Mouse (Mus musculus): ENCODE results near the gene Epn3. TPM values are rescaled to one million over a fixed set of nuclear protein-coding genes. Genes with fewer than 3 reads are reported as not detected.

The Epn3 gene
- total RNA-seq, 2 experiments from 2014 or later: not detected

DNA sequence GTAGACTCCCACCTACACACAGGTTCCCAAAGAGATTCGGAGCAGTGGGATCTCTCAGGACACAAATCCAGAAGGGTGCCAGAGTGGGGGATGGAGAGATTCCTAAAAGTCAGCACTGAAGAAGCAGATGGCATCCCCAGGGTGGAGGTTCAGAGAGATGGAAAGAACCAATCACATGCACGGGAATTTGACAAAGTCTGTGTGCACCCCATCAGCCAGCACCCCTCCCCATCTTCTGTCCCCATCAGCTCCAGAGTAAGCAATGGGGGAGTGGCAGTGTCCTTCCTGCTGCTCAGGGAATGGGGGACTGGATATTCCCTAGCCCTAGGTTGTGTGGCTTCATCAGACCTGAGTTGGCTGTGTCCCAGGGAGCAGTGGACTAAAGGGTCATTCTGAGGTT, 739 bp downstream of the Epn3 start:
- no peak for ATAC-seq (replicated peaks; ENCODE audit: low FRiP score, low TSS enrichment, poor library complexity, severe bottlenecking)

DNA sequence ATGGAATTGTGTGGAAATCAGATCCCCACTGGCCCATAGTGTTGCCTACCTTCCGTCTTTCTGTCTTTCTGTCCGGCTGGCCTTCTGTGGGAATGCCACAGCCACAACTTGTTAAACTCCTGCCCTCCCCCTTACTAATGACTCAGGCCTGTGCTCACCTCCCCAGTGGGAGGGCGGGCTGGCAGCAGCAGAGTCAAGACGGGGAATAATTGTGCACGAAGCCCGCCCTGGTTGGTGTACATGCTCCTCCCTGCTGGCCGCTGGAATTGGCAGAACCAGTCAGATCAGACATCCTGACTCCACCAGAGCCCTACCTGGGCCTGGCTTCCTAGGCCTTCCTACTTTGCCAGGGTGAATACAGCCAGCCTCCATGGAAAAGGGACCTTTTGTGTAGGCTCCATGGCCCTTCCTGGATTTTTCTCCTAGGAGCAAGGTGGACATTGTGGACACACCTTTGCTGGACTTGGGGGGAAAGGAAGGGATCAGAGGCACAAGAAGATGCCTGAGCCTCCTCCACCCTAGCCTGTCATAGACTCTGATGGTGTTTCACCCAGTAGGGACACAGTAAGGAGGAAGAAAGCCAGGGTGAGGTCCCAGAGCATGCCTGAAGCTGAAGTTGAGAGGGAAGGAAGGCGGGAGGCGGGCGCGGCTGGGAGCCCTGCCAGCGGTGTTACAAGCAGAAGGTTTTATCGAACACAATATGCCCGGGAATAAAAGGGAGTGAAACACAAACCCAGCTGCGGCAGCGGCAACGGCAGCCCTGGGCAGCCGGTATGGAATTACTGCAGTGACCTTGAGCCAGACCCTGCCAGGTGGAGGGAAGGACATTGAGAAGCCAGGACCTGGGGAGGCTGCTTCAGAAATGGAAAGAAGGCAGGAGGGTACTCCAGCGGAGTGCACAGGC, 1.4 kb downstream of the Epn3 start:
- no peak for ATAC-seq (replicated peaks; ENCODE audit: low FRiP score, low TSS enrichment, poor library complexity, severe bottlenecking)

DNA sequence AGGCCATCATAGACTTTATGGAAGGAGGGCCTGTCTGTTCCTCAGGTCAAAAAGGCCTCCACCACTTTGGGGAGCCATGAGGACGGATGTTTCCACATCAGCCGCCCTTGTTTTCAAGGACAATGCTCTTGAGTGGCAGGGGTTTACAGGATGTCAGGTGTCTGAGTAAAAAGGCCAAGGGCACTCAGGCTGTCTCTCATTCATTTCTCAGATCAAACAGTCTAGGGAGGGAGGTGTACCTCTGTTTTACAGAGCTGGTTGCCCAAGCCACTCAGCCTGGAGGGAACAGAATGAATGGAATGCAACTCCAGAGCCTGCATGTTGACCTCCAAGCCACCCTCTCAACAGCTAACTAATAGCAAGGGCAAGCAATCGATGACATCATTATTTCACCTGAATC, 4.4 kb downstream of the Epn3 start:
- no peak for ATAC-seq (replicated peaks; ENCODE audit: low FRiP score, low TSS enrichment, poor library complexity, severe bottlenecking)

DNA sequence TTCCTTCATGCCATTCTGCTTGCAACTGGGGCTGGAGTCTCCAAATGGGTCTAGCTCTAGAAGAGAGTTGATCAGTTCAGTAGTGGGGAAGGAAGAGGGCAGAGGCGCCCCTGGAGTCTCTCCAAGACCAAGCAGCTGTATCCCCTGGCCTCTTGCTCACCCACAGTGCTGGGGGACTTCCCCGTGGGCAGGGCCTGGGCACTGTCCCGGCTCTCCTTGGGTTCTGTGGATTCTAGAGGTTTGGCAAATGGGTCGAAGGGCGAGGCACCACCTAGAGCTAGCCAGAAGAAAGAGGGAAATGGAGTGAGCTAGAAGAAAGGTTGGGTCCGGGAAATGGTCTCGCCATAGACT, 8.1 kb downstream of the Epn3 start:
- no peak for ATAC-seq (replicated peaks; ENCODE audit: low FRiP score, low TSS enrichment, poor library complexity, severe bottlenecking)

- ATAC-seq (replicated peaks; ENCODE audit: low FRiP score, low TSS enrichment, poor library complexity, severe bottlenecking): no peak
Observed at GRCm38 (mm10) chr11:94491035-94491748, 8.6 kb downstream of the Epn3 start.

DNA sequence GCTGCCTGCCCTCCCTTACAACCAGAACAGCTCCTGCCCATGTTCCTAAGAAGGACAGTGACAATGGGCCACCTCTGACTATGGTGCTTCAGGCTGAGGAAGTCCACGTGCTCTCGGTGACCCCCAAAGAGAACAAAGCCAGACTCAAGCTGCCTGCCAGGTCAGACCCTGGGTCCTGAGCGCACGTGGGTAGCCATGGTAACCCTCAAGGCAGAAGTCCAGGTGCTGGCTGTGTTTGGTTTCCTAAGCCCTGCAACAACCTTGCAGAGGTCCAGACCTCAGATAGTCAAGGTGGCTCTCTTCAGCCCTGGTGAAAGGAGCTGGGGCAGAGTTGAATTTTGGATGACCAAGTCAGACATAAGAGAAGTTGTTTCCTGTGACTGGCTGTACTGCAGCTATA, 10.0 kb downstream of the Epn3 start:
- ATAC-seq (replicated peaks; ENCODE audit: low FRiP score, low TSS enrichment, poor library complexity, severe bottlenecking): no peak

- no peak for ATAC-seq (replicated peaks; ENCODE audit: low FRiP score, low TSS enrichment, poor library complexity, severe bottlenecking)
Observed at GRCm38 (mm10) chr11:94488767-94489533, 10.8 kb downstream of the Epn3 start.

DNA sequence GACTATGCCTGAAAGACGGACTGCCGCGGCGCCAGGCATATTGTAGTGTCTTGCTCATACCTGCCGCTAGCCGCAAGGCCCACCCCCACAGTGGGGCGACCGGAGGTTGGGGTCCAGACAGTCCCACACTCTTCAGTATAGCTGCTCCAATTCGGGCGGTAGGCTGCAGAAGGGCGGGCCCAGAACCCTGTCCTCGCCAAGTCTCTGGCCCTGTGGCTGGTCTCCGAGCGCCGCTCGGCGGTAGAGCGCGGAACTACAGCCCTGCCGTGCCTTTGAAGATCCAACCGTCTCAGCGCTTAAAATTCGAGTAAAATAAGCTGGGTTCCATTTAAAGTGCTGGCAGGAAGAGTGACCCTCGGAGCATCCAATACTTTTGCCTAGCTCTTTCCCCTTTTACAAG, 13.8 kb downstream of the Epn3 start, which contains the start of gene Spata20:
Gene Spata20 (minus strand): TSS at position 179 of the 400 bp plus-strand sequence.
- ATAC-seq (replicated peaks; ENCODE audit: low FRiP score, low TSS enrichment, poor library complexity, severe bottlenecking): peak; percentile 78

GRCm38 (mm10) chr11:94485223-94485622, 14.6 kb downstream of the Epn3 start:
- no peak for ATAC-seq (replicated peaks; ENCODE audit: low FRiP score, low TSS enrichment, poor library complexity, severe bottlenecking)

DNA sequence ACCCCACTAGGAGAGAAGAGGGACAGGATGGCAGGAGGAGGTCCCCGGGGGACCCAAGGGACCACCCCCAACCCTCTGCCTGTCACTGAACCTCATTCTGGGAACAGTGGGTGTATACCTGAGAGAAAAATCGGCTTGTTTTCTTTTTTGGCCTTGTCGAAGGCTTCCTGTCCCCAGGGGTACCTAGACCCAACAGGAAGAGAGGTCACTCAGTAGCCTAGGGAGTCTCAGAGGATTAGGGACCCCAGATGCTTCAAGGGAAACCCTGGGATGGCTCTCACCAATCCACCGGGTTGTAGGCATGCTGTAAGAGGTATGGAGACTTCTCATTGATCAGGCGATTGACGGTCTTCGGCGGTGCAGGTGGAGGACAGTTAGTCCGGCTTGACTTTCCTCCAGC, 15.1 kb downstream of the Epn3 start:
- no peak for ATAC-seq (replicated peaks; ENCODE audit: low FRiP score, low TSS enrichment, poor library complexity, severe bottlenecking)

- ATAC-seq (replicated peaks; ENCODE audit: low FRiP score, low TSS enrichment, poor library complexity, severe bottlenecking): no peak
Observed at GRCm38 (mm10) chr11:94483921-94484320, 15.9 kb downstream of the Epn3 start.

DNA sequence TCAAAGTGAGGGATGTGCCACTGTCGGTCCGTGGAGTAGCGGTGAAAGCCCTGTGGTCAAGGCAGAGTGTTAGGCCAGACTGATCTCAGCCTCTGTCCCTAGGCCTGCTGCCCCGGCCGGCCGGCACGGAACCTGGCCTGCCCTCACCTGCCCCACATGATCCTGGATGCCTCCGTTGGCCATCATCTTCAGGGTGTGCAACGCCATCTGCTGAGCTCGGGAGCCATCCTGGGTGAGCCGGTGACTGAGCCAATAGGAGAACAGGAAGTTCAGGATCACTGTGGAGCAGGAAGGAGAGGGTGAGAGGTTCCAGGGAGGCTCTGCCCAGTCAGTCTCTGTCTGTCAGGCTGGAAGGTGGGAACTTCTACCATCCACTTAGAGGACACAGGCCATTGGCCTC, 16.3 kb downstream of the Epn3 start:
- no peak for ATAC-seq (replicated peaks; ENCODE audit: low FRiP score, low TSS enrichment, poor library complexity, severe bottlenecking)

- ATAC-seq (replicated peaks; ENCODE audit: low FRiP score, low TSS enrichment, poor library complexity, severe bottlenecking): no peak
Observed at GRCm38 (mm10) chr11:94482738-94483137, 17.0 kb downstream of the Epn3 start.

GRCm38 (mm10) chr11:94481963-94482362, 17.8 kb downstream of the Epn3 start:
- no peak for ATAC-seq (replicated peaks; ENCODE audit: low FRiP score, low TSS enrichment, poor library complexity, severe bottlenecking)

DNA sequence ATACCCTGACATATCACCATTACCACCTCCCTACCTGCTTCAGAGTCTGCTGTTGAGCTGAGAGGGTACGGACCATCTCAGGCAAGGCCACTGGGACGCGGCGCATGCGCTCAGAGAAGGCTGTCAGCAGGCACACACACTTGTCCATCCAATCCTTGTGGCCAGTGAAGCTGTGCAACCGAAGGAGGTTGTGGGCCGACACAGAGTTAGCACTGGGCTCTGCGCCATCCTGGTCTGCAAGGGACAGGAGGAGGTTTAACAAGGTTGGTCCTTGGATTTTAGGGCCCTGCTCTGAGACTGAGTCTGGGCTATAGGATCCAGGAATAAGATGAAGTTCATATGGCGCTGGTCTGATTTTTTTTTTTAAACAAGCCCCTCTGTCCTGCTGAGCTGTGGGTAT, 19.4 kb downstream of the Epn3 start:
- no peak for ATAC-seq (replicated peaks; ENCODE audit: low FRiP score, low TSS enrichment, poor library complexity, severe bottlenecking)

DNA sequence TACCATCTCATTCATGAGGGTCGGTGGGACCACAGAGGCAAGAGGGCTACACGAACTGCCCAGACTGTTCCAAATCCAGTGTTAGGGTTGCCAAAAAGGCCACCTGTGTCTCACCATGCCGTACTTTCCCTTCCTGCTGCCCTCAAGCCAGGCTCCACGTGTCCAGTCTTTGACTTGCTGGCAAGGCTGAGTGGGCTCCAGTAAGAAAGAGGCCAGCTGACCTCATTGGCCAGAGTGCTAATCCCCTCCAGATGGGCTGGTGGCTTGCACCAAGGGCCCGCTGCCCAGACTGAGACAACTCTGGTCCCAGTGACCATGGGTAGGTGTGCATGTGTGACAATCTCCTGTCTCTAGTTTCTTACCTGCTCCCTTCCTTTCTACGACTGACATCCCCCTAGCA, 22.1 kb downstream of the Epn3 start:
- no peak for ATAC-seq (replicated peaks; ENCODE audit: low FRiP score, low TSS enrichment, poor library complexity, severe bottlenecking)

DNA sequence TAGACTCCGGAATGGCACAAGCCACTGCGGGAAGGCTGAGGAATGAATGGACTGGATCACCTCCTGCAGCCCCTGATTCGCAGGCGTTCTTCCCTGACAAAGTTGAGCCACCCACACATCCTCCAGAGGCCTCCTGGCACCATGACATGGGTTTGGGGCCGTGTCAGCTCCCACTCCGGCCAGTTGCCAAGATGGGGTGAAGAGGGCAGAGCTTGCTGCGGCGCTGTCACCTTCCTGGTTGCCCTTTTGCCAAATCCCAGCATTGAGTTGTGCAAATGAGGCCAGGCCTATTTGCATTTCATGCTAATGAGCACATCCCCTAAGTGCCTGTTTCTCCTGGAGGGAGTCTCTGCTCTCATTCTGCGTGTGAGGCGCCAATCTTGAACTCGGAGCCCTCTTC, 24.1 kb downstream of the Epn3 start:
- no peak for ATAC-seq (replicated peaks; ENCODE audit: low FRiP score, low TSS enrichment, poor library complexity, severe bottlenecking)

DNA sequence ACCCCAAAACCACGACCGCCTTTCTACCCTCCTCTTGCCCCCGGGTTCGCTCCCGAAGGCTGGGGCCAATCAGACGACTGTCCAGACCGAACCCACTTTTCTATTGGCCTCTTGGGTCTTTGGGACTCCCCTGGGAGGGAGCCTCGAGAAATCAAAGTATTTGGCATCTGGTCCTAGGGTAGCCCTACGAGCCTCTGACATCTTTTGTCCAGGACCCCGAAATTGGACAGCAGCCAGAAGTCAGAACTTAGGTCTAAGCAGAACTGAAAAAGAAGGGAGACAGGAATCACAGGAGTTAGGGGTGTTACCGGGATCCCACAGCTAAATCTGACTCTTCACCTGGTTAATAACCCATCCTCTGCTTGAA, 25.2 kb downstream of the Epn3 start:
- ATAC-seq (replicated peaks; ENCODE audit: low FRiP score, low TSS enrichment, poor library complexity, severe bottlenecking): no peak; the same call in 1 of the 2 replicates

- ATAC-seq (replicated peaks; ENCODE audit: low FRiP score, low TSS enrichment, poor library complexity, severe bottlenecking): peak; percentile 88
Observed at GRCm38 (mm10) chr11:94473707-94474543, 25.8 kb downstream of the Epn3 start, which contains the start of gene Cacna1g. TSS of gene Cacna1g (minus strand) at chr11:94474198.
